In genomic region chr10:80664197-80665015, GRCm38 (mm10) we compare ENCODE assay signal across 7 mouse cellular contexts. TPM values are rescaled to one million over a fixed set of nuclear protein-coding genes. Genes with fewer than 3 reads are reported as not detected.
DNase-seq lines count a peak whose midpoint lies in the region; ATAC-seq and TF ChIP-seq lines count a peak whose summit lies in the region.

No protein-coding gene starts in this region.

- H3K4me1 ChIP-seq in G1E (ENCODE audit: insufficient read depth, low read depth, low read length) = peaks cover 82% of the 10 kb centered on the region
- H3K4me1 ChIP-seq in heart, postnatal 0 days (ENCODE audit: control insufficient read depth, insufficient read depth) = peaks cover 18% of the 10 kb centered on the region
- peaks cover 26% of the 10 kb centered on the region for H3K4me1 ChIP-seq in stomach, embryonic 14.5 days (ENCODE audit: control insufficient read depth, insufficient read depth, low read length)

- H3K4me2 ChIP-seq in heart, postnatal 0 days (ENCODE audit: low read depth, low read length) = peak overlapping the region; percentile 48
- peak overlapping the region; percentile 28 for H3K4me2 ChIP-seq in stomach, embryonic 14.5 days (replicated peaks; ENCODE audit: low read depth, low read length)

- H3K36me3 ChIP-seq in G1E (replicated peaks) = peaks cover 44% of the 10 kb centered on the region
- H3K36me3 ChIP-seq in heart, postnatal 0 days (replicated peaks; ENCODE audit: control insufficient read depth, insufficient read depth, low read length) = peaks cover 34% of the 10 kb centered on the region
- peaks cover 34% of the 10 kb centered on the region for H3K36me3 ChIP-seq in stomach, embryonic 14.5 days (ENCODE audit: control insufficient read depth, insufficient read depth, low read length)

- WGBS in heart, postnatal 0 days = 6% methylated on average over 16 of the region's 16 CpGs
- 18% methylated on average over 16 of the region's 16 CpGs for WGBS in stomach, embryonic 14.5 days

- no peaks in the 10 kb centered on the region for H3K9me3 ChIP-seq in G1E (replicated peaks)
- no peaks in the 10 kb centered on the region for H3K9me3 ChIP-seq in heart, postnatal 0 days (replicated peaks; ENCODE audit: control insufficient read depth, low read length)
- H3K9me3 ChIP-seq in stomach, embryonic 14.5 days (ENCODE audit: control insufficient read depth, low read depth, low read length) = no peaks in the 10 kb centered on the region

- H3K27ac ChIP-seq in heart, postnatal 0 days (ENCODE audit: low read depth) = peak overlapping the region; percentile 98
- H3K27ac ChIP-seq in stomach, embryonic 14.5 days (ENCODE audit: low read length) = peak overlapping the region; percentile 76

- peak overlapping the region; percentile 65; the same call in 1 of the 2 replicates for H3K4me3 ChIP-seq in G1E (ENCODE audit: low read depth, low read length)
- H3K4me3 ChIP-seq in heart, postnatal 0 days (ENCODE audit: low read depth, low read length) = peak overlapping the region; percentile 20; the same call in 1 of the 2 replicates
- no peak overlapping the region for H3K4me3 ChIP-seq in stomach, embryonic 14.5 days (ENCODE audit: low read depth, low read length)

- DNase-seq in G1E (ENCODE audit: low spot score) = no peak
- DNase-seq in adrenal gland, postnatal 10 days = peak; percentile 91
- peak; percentile 95 for DNase-seq in heart, postnatal 0 days (ENCODE audit: low spot score)
- peak; percentile 95 for DNase-seq in kidney, postnatal 14 days

- TF ChIP-seq EP300 in heart, postnatal 0 days (IDR thresholded peaks at IDR 0.05; ENCODE audit: low read depth) = peak; percentile 92

- TF ChIP-seq CTCF in G1E (IDR thresholded peaks at IDR 0.05; ENCODE audit: low read depth, low read length) = no peak
- TF ChIP-seq CTCF in heart, postnatal 0 days (IDR thresholded peaks at IDR 0.05; ENCODE audit: low read depth) = no peak

- peak; percentile 12 for ATAC-seq in G1E (ENCODE audit: extremely low read depth, insufficient number of reproducible peaks, low FRiP score, poor library complexity, severe bottlenecking)
- ATAC-seq in erythroid progenitor cell, adult 5-6 weeks (replicated peaks; ENCODE audit: low FRiP score, poor library complexity, severe bottlenecking) = peak; percentile 86
- peak; percentile 93 for ATAC-seq in heart, postnatal 0 days (ENCODE audit: insufficient read depth, low read depth)
- ATAC-seq in megakaryocyte, adult 5-6 weeks (ENCODE audit: poor library complexity, severe bottlenecking) = peak; percentile 58
- peak; percentile 74 for ATAC-seq in stomach, embryonic 14.5 days (ENCODE audit: insufficient number of reproducible peaks, insufficient read depth, low FRiP score, low read depth)

- no peaks in the 10 kb centered on the region; the same call in 1 of the 2 replicates for H3K27me3 ChIP-seq in G1E (ENCODE audit: insufficient read depth, low read length)
- no peaks in the 10 kb centered on the region for H3K27me3 ChIP-seq in heart, postnatal 0 days (ENCODE audit: control insufficient read depth, insufficient read depth, low read length)
- H3K27me3 ChIP-seq in stomach, embryonic 14.5 days (ENCODE audit: control insufficient read depth, insufficient read depth, low read length) = no peaks in the 10 kb centered on the region

- H3K9ac ChIP-seq in heart, postnatal 0 days (replicated peaks; ENCODE audit: low read depth, low read length) = no peak overlapping the region
- H3K9ac ChIP-seq in stomach, embryonic 14.5 days (replicated peaks; ENCODE audit: low read depth, low read length) = no peak overlapping the region

RNA-seq across cellular contexts. Expression of gene Btbd2, which starts 7.5 kb away (rescaled TPM):
- total RNA-seq in G1E (2014; fragmentation: Nextera tagmentation) (11.1 and 19.7 TPM in 2 replicates), G1E (2017) (17.9 and 19.2 TPM in 2 replicates)
- polyA plus RNA-seq in G1E (2012) = 96.3 and 102 TPM in 2 replicates
- total RNA-seq in adrenal gland, postnatal 10 days (2021) = 10 to 100 TPM; 50.4 to 65.3 TPM
- total RNA-seq in erythroid progenitor cell, adult 5-6 weeks (2015; ENCODE audit: low replicate concordance) = 2.9 and 3.8 TPM in 2 replicates
- total RNA-seq in erythroid progenitor cell, adult 5-6 weeks (2017; ENCODE audit: low replicate concordance) = 9.2 and 25.3 TPM in 2 replicates
- total RNA-seq in heart, postnatal 0 days (2014; rRNA removed; ENCODE audit: low replicate concordance) = 92.2 and 108 TPM in 2 replicates
- 36.7 and 40.6 TPM in 2 replicates for polyA plus RNA-seq in heart, postnatal 0 days (2015; fragmentation: Nextera tagmentation; extraction: Ambion mirVana)
- total RNA-seq in megakaryocyte, adult 5-6 weeks (2015) = 8.4 and 10.3 TPM in 2 replicates
- 16.5 and 30.1 TPM in 2 replicates for total RNA-seq in megakaryocyte, adult 5-6 weeks (2017)
- 46.3 and 64.2 TPM in 2 replicates for polyA plus RNA-seq in stomach, embryonic 14.5 days (2014; fragmentation: Nextera tagmentation; extraction: Ambion mirVana)

RNA-seq across cellular contexts. Expression of gene Mknk2, which starts 13.5 kb away (rescaled TPM):
- total RNA-seq in G1E (2014; fragmentation: Nextera tagmentation) (127 and 140 TPM in 2 replicates), G1E (2017) (70.4 and 72.2 TPM in 2 replicates)
- polyA plus RNA-seq in G1E (2012) = 455 and 521 TPM in 2 replicates
- 100 to 1,000 TPM; 249 to 298 TPM for total RNA-seq in adrenal gland, postnatal 10 days (2021)
- total RNA-seq in erythroid progenitor cell, adult 5-6 weeks (2015; ENCODE audit: low replicate concordance) = 78.2 and 83.0 TPM in 2 replicates
- total RNA-seq in erythroid progenitor cell, adult 5-6 weeks (2017; ENCODE audit: low replicate concordance) = 49.4 and 67.6 TPM in 2 replicates
- total RNA-seq in heart, postnatal 0 days (2014; rRNA removed; ENCODE audit: low replicate concordance) = 150 and 174 TPM in 2 replicates
- polyA plus RNA-seq in heart, postnatal 0 days (2015; fragmentation: Nextera tagmentation; extraction: Ambion mirVana) = 76.9 and 78.3 TPM in 2 replicates
- total RNA-seq in megakaryocyte, adult 5-6 weeks (2015) = 53.5 and 61.1 TPM in 2 replicates
- 63.3 and 74.8 TPM in 2 replicates for total RNA-seq in megakaryocyte, adult 5-6 weeks (2017)
- 71.3 and 75.5 TPM in 2 replicates for polyA plus RNA-seq in stomach, embryonic 14.5 days (2014; fragmentation: Nextera tagmentation; extraction: Ambion mirVana)

RNA-seq across cellular contexts. Expression of gene Mob3a, which starts 37.4 kb away (rescaled TPM):
- 44.4 and 52.8 TPM in 2 replicates for total RNA-seq in G1E (2014; fragmentation: Nextera tagmentation)
- total RNA-seq in G1E (2017) = 53.8 and 61.8 TPM in 2 replicates
- polyA plus RNA-seq in G1E (2012) = 45.8 and 54.2 TPM in 2 replicates
- total RNA-seq in adrenal gland, postnatal 10 days (2021) = 10 to 100 TPM; 17.7 to 20.1 TPM
- total RNA-seq in erythroid progenitor cell, adult 5-6 weeks (2015; ENCODE audit: low replicate concordance) = 19.5 and 32.3 TPM in 2 replicates
- total RNA-seq in erythroid progenitor cell, adult 5-6 weeks (2017; ENCODE audit: low replicate concordance) = 9.0 and 25.7 TPM in 2 replicates
- total RNA-seq in heart, postnatal 0 days (2014; rRNA removed; ENCODE audit: low replicate concordance) = 15.0 and 15.6 TPM in 2 replicates
- 10.8 and 11.5 TPM in 2 replicates for polyA plus RNA-seq in heart, postnatal 0 days (2015; fragmentation: Nextera tagmentation; extraction: Ambion mirVana)
- total RNA-seq in megakaryocyte, adult 5-6 weeks (2015) = 61.8 and 72.0 TPM in 2 replicates
- total RNA-seq in megakaryocyte, adult 5-6 weeks (2017) = 65.0 and 77.3 TPM in 2 replicates
- polyA plus RNA-seq in stomach, embryonic 14.5 days (2014; fragmentation: Nextera tagmentation; extraction: Ambion mirVana) = 47.9 and 51.1 TPM in 2 replicates

RNA-seq across cellular contexts. Expression of gene Izumo4, which starts 37.6 kb away (rescaled TPM):
- 2.3 and 7.4 TPM in 2 replicates for total RNA-seq in G1E (2014; fragmentation: Nextera tagmentation)
- 5.9 and 10.3 TPM in 2 replicates for total RNA-seq in G1E (2017)
- 7.5 and 8.2 TPM in 2 replicates for polyA plus RNA-seq in G1E (2012)
- total RNA-seq in adrenal gland, postnatal 10 days (2021) = 10 to 100 TPM in 1 of 2 experiments, 1 to 10 TPM in 1; 6.9 to 13.1 TPM
- total RNA-seq in erythroid progenitor cell, adult 5-6 weeks (2015; ENCODE audit: low replicate concordance) = 21.4 and 36.4 TPM in 2 replicates
- total RNA-seq in erythroid progenitor cell, adult 5-6 weeks (2017; ENCODE audit: low replicate concordance) = 3.3 and 3.8 TPM in 2 replicates
- 6.6 and 6.9 TPM in 2 replicates for total RNA-seq in heart, postnatal 0 days (2014; rRNA removed; ENCODE audit: low replicate concordance)
- 3.6 and 7.3 TPM in 2 replicates for polyA plus RNA-seq in heart, postnatal 0 days (2015; fragmentation: Nextera tagmentation; extraction: Ambion mirVana)
- total RNA-seq in megakaryocyte, adult 5-6 weeks (2015) = 11.3 and 14.2 TPM in 2 replicates
- 4.4 and 6.6 TPM in 2 replicates for total RNA-seq in megakaryocyte, adult 5-6 weeks (2017)
- 16.7 and 18.4 TPM in 2 replicates for polyA plus RNA-seq in stomach, embryonic 14.5 days (2014; fragmentation: Nextera tagmentation; extraction: Ambion mirVana)

RNA-seq across cellular contexts. Expression of gene Csnk1g2, which starts 41.8 kb away (rescaled TPM):
- 91.3 and 110 TPM in 2 replicates for total RNA-seq in G1E (2014; fragmentation: Nextera tagmentation)
- total RNA-seq in G1E (2017) = 189 and 193 TPM in 2 replicates
- polyA plus RNA-seq in G1E (2012) = 470 and 513 TPM in 2 replicates
- total RNA-seq in adrenal gland, postnatal 10 days (2021) = 100 to 1,000 TPM; 121 to 131 TPM
- total RNA-seq in erythroid progenitor cell, adult 5-6 weeks (2015; ENCODE audit: low replicate concordance) = 31.4 and 58.0 TPM in 2 replicates
- total RNA-seq in erythroid progenitor cell, adult 5-6 weeks (2017; ENCODE audit: low replicate concordance) = 50.1 and 62.4 TPM in 2 replicates
- total RNA-seq in heart, postnatal 0 days (2014; rRNA removed; ENCODE audit: low replicate concordance) = 141 and 149 TPM in 2 replicates
- polyA plus RNA-seq in heart, postnatal 0 days (2015; fragmentation: Nextera tagmentation; extraction: Ambion mirVana) = 69.1 and 75.6 TPM in 2 replicates
- total RNA-seq in megakaryocyte, adult 5-6 weeks (2015) = 34.5 and 46.0 TPM in 2 replicates
- total RNA-seq in megakaryocyte, adult 5-6 weeks (2017) = 127 and 144 TPM in 2 replicates
- polyA plus RNA-seq in stomach, embryonic 14.5 days (2014; fragmentation: Nextera tagmentation; extraction: Ambion mirVana) = 43.5 and 67.4 TPM in 2 replicates

Comparison
In these comparisons a context has a peak if more than half of its experiments do, and no peak if none do; other contexts are left out.
1. ATAC-seq: peak in every context shown above with its lines; median percentile 93 in heart, postnatal 0 days; 86 in erythroid progenitor cell, adult 5-6 weeks; 74 in stomach, embryonic 14.5 days; 58 in megakaryocyte, adult 5-6 weeks; 12 in G1E.